Mouse (Mus musculus) MN1 (cell line): ENCODE data around the gene Pcdh15.

Source experiments
- DNase-seq: peaks from one replicate; pipeline ENCODE4 v3.0.0-alpha.2; 2016; ENCODE audit warnings: low spot score

Gene Pcdh15

DNA sequence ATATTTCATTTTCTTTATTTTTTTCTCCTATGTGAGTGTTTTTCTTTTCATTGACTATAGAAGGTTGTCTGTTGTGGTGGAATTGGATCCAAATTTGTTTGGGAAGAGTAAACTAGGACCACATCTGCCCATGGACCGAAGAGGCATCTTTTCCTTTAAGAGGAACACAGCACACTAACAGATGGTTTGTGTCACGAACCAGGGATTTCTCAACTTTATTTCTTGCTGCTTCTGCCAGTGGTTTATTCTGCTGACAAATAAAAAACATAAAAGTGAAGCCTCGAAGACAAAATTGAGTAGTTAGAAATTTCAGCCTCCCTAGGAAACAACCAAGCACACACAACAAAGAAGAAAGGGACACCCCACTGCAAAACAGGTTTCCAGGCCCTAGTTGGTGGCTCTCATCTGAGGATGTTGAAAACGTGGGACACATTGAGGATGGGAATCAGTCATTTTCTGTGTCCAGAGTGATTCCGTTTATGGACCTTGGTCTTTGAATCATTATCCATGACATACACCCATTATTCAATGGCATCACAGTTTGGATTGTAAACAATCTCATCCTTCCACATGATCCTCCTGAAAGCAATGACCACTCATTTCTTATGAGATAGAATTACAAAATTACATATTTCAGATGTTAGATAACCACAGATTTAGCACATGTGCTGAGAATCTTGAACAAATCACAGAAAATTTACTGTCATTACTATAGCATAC lies 1206.5 kb downstream of the Pcdh15 start:
- DNase-seq = no peak

DNA sequence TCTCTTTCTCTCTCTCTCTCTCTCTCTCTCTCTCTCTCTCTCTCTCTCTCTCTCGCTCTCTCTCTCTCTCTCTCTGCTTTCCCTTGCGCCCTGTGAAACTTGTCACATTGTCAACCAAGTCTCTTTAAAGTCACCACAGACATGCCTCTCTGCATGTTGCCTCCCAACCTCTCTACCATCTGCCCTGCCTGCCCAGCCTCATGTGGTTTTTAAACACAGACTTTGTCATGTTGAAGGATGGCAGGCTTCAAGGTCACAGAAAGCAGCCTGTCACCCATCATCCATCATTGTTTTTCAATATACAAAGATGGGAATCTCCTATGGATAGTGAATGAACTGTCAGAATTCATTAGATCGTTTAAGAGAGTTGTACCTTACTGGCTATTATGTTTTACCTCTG lies 1207.9 kb downstream of the Pcdh15 start:
- DNase-seq = no peak

DNA sequence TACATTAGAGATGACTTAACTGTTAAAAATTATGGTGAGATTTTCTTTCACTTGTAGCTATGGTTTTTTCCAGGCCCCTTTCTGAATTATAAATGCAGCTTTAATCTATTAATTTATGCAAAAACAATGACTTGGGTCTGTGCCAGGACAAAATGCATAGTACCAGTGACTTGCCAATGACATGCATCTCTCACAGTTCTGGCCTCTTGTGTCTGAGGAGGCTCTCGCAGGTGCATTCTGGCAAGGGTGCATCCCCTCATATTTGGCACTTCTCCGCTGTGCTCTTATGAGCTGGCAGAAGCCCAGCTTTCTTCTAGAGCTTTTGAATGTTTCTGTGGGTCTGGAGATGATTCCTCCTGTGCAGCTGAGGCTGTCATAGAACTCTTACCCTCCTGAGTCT lies 1216.9 kb downstream of the Pcdh15 start:
- no peak for DNase-seq

DNA sequence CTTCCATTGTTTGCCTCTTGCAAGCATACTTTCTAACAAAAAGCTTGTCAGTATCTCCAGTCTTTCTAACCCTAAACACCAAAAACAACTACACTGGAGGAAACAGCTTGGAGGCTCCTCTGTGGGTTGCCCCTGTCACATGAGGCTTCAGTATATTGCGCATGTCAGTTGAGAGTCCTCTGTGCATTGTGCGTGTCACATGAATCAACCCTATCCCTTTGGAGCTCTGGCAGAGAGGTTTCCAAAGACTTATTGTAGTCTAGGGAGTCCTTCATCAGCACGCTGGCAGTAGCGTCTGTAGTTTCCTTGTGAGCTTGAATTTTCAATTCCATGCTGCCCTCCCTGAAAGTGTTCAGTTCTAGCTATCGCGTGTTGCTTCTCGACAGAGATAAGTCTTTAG lies 1236.3 kb downstream of the Pcdh15 start:
- no peak for DNase-seq

DNA sequence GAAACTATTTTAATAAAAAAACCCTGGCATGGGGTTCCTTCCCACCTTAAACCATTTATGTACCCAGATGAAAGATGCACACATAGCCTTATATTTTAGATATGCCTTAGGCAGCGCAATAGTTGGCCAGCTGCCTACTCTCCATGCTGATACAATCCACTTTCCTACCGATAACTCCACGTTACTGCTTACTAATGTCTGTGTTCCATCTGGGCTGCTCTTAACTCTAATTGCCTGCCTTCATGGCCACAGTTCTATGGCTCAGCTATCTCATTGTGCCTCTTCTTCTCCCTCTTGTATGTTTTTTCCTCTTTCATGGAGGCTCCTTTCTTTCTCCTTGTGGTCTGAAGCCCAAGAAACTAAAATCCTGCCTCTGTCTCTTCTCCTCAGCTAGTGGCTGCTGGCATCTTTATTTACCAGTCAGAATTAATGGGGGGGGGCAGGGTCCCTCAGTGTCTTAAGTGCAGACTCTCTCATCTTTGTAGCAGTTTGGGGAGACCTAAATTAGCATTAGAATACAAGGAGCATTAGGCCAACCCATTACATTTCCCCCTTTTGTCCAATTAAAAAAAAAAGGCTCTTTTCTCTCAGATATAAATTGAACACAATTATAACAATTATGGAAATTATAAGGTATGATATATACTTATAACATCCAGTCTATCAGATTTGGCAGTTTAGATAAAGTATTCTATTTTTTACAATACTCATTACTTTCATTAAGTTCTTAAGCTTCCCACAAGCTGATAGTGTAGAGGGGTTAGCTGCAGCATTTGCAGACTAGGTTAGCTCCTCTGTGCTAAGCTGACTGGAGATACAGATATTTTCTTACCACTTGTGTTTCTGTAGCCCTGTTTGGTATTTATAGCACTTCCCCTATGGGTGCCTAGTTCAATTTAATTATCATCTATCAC lies 1240.4 kb downstream of the Pcdh15 start:
- no peak for DNase-seq

DNA sequence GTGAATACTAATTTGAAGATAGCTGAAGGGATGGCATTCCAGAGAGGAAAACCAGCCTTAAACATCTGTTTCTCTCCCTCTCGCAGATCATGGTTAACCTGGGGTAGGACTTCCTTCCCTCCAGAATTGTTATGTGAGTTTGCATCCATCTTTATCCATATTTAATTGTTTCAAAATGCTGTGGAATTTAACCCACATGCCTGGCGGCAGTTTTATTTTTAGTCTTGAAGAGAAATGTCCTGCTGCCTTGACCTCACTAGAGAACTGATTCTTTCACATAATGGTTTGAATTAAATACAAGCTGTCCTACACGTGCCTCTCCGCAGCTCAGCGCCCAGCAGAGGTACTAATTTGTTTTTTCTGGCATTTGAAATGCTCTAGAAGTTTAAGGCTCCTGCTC lies 1260.4 kb downstream of the Pcdh15 start:
- DNase-seq = no peak

DNA sequence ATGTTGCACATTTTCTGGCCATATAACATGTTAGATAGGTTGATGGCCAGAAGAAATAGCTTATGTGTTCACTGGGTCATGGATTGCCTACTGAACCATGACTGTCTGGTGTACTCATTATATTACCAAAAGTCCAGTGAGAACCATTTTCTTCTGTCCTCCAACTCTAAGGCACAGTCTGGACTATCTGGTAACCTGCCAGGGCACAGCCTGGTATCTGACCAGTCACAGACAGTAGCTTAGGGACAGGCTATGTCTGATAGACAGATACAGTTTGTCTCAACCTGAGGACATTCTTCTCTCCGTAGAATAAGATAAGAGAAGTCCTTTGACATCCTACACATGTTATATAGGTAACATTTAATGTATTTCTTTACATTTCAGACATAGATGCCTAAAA lies 1279.6 kb downstream of the Pcdh15 start:
- no peak for DNase-seq

DNA sequence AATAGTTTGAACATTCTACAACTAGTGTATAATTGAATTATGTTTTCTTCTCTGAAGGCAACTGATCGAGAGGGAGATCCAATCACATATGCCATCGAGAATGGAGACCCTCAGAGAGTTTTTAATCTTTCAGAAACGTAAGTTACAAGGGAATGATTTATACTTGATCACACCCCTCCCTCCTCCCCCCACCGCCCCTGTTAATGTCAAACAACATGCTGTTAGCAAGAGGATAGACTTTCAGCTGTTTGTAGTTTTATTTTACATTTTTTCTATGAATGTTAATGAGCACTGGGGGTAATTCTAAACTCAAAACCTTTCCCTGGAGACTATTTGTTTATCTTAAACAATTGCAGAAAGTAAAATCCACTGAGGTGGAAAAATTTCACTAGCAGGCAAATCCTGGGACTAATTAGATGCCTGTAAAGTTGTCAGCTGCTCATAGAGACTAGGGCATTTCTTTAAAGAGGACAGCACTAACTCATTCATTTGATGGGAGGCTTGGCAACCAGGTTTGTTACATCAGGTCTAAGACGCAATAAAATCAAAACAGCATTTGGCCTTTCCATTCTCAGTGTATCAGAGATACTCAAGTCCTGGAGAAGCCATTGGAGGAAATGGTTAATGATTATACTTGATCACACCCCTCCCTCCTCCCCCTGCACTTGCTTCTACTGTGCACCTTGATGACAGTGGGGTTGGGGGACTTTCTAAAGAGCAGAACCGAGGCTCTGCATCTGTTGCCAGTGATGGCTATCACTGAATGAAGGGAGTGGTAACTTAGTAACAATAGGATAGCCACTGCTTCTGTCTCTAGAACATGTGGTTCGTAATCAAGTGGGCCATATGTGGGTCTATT lies 1280.4 kb downstream of the Pcdh15 start:
- DNase-seq = no peak

DNA sequence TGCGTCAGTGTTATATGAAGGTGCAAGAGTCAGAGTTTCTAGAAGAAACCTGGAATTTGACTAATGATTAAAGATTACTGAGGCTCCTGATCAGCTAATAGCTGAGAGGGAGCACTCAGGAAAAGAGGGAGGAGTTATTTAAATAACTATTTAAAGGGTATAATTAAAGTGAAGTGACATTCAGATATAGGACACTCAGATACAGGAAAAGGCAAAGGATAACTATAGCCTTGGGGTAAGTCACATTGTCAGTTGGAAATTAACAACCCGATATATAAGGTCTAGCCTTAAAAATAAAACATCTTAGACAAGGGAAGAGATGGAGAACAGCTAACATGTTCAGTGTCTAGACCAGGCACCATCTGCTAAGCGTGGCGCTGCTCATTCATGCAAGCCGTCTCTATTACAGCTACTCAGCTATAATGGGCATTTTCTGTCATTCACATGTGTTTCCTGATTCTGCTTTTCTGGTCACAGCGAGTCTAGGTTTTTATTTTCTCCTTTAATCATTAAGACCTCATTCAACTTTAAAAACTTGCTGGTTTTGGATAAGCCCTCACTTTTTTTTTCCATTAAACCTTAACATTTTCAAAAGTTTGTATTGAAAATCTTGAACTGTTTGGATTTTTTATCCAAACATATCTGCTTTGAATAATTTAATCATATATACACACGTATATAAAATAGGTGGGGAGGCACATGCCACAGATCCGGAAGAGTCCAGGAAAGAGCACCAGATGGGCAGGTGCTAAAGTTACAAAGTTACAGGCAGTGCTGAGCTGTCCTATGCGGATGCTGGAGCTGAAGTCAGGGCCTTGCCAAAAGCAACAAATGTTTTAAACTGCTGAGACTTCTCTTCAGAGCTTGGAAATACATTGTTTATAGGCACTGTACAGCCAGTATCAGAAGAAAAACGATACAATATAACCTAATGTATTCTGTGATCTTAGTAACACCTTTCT lies 1288.7 kb downstream of the Pcdh15 start:
- DNase-seq = no peak

DNA sequence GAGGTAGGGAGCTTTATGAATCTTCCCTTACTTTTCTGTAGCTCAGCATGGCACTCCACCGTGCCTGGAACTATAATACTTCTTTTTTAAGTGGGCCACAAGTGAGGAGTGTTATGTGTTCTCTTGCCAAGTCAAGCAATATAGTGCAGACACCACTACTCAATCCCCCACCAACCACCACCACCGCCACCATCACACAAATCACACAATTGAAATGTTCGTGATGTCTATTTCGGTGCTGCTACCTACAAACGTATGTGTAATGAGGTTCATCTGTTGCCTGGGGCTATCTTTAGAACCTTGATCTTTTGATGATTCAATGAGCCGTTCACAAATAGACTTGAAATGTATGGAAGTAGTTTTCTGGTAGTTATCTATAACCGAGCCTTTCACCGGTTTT lies 1304.0 kb downstream of the Pcdh15 start:
- no peak for DNase-seq

DNA sequence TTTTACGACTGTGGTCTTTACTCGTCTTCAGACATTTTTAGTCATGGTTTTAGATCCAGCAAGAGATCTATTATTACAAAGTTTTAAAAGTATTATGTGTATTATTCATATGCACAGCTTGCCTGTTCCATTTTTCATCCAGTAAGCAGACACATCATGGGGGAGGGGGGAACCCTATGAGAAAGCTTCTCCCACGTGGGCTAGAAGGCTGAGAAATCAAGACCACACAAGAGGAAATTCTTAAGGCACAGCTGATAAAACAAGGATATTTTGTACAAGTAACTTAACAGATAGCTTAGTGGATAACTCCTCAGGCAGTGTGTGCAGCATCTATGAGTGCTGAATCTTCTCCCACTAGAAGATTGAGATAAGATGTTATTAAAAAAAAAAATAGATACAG lies 1314.9 kb downstream of the Pcdh15 start:
- no peak for DNase-seq

DNA sequence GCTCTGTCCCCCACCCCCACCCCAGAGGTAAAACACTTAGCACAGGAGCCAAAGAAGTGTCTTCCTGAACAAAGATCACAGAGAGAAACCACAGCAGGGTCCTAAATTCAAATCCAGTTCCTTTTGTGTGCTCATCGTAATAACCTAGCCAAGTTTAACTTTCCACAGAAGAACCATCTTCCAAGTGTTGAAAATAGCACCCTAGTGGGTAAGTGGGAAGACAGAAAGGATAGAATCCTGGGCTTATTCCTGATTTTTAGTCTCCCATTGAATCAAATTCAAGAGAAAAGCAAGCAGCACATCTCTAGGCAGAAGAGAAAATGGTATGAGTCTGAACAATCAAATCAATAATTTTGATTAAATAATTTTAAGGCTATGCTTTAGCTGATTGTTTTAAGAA lies 1315.8 kb downstream of the Pcdh15 start:
- no peak for DNase-seq

DNA sequence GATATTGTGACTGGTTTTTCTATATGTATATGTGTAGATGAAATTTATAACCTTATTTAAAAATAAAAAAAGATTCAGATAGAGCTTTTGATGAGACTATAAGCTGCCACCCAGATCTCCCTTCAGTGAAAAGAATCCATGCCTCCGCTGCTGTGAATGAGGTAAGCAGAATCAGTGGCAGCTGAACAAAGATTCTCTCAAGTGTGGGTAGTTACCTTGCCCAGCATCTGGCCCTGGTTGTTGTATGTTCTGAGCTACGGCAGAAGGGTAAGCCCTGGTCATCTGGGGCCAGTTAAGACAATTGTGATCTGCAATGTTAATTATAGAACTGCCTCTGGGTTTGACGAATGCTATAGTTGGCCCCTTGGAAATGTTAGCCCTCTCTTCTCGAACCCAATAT lies 1316.2 kb downstream of the Pcdh15 start:
- DNase-seq = no peak

DNA sequence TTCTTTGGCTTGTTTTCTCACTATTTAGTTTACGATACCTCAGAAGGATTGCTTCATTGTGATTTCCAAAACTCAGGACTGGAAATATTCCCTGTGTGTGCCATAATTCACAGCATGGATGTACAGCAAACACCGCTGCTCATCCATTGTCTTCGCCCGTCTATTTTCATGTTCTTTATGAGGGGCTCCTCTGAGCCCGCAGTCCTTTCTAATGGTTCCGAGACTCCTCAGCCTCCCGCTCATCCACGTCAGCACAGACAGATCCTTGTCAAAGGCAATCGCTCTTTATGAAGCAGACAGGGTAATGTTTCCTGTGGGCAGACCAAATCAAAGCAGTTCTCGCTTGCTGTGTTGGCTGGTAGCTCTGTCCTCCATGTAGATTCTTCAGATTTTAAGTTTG lies 1316.8 kb downstream of the Pcdh15 start:
- DNase-seq = no peak

DNA sequence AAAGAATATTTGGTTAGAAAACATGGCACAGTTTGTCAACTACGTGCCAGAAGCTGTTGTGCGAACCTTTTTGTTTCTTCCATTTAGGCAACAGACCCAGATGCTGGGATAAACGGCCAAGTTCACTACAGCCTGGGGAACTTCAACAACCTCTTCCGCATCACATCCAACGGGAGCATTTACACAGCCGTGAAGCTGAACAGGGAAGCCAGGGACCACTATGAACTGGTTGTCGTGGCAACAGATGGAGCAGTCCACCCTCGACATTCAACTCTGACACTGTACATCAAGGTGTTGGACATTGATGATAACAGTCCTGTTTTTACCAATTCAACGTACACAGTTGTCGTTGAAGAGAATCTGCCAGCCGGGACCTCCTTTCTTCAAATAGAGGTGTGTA lies 1350.9 kb downstream of the Pcdh15 start:
- DNase-seq = no peak

DNA sequence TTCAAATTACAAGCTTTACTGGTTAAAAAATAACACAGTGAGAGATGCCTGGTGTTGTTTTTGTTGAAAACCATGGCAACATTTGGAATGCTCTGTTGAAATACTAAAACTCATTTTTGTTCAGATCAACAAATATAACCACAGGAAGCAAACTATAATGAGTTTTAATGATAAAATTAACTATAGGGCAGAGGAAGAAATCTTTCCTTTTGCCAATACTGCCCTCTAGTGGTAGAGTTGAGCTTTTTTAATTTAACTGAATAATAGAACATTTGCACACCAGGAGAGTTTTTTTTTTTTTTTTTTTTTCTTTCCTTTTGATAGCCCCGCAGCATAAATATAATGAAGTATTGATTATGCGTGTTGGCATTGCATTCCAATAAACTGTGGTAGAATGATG lies 1364.8 kb downstream of the Pcdh15 start:
- DNase-seq = peak; percentile 50

DNA sequence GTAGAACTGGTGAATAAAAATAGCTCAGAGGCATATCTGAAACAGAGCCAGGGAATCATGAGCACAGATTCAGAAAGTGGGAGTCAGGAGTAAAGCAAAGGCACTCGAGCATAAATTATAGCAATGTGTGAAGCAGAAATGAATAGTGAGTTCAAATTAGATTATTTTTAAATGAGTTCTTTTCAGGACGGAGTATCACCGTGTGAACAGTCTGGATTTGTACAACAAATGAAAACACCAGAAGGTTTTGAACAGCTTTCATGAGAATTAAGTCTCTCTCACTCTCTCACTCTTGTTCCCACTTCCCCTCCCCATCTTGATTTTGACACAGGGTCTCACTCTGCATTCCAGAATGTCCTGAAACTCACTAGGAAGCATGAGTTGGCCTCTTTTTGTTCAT lies 1381.6 kb downstream of the Pcdh15 start:
- no peak for DNase-seq

DNA sequence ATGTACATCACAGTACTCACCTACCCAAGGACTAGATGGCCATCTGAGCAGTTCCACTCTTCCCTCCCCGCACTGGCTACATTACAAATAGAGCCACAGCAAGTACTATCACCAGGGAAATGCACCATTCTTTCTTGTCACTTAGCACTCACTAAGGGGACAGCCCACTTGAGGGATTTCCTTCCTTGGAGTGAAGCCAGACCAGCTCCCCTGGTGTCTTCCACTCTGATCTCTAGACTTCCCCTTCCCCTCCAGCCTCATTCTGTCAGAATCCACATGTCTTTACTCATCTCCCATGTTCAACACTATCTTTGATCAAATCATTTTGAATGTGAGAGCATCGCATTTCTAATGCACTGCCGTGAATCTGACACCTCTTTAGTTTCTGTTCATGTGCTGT lies 1413.2 kb downstream of the Pcdh15 start:
- peak; percentile 10 for DNase-seq

DNA sequence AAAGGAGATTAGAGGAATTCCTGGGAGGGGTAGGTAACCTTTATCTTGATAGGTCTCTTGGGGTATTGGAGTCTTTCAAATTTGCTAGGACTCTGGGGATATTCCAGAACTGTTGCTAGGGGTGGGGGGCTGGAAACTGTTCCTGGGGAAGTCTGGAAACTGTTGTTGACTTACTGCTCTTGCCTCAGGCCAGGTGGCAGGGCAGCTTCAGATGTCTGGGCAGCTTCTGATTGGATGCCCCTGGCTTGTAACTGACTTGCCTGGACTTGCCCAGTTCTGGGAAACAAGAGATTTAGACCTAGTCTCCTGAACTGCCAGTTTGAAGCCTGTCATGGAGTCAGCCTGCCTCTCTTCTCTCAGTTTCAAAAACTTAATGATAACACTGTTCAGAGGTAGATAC lies 1414.6 kb downstream of the Pcdh15 start:
- DNase-seq = no peak

DNA sequence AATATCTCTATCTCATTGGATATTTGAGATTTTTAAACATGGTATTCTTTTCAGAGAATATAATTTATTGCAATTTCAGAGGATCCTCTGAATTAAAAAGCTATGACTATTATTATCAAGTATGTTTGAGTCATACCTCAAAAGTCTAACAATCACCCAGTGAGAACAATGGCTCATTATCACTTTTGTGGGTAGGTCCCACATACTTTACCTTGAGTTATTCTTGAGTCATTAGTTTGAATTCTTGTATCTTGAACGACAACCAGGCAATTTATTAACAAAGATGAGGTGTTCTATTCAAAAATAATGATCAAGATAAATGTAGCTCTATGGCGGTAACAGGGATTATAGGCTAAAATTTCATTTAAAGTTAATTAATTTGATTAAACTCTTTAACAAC lies 1439.2 kb downstream of the Pcdh15 start:
- no peak for DNase-seq

DNA sequence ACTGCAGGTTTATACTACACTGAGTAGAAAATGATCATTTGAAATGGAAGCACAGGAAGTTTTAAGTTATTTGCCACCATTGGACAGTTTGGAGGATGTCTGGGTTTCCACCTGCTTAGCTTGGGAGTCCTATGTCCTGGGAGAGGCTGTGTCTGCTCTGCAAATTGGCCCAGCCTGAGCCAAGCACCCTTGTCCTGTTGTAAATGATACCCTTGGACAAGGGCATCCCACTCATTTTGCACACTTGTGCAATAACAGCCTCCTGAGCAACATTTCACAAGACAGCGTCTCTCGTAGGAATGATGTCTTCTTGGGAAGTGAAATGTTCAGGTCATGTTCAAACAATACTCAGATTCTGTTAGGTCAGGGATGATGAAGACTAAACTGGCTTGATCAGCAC lies 1456.2 kb downstream of the Pcdh15 start:
- no peak for DNase-seq
